Mouse (Mus musculus): ENCODE data around the gene 1700020D05Rik. TPM values are rescaled to one million over a fixed set of nuclear protein-coding genes. Genes with fewer than 3 reads are reported as not detected.

1700020D05Rik gene
- polyA plus RNA-seq, 2 experiments from 2014 or later: 0.33 to 0.51 TPM

Other genes starting within 250 kb of the 1700020D05Rik start
- gene Pacs1, start 230.7 kb downstream of the 1700020D05Rik start, polyA plus RNA-seq (2017; shearing (Covaris generic)): 10 to 100 TPM; 15.7 to 16.3 TPM
- gene Sf3b2, start 208.3 kb downstream of the 1700020D05Rik start, polyA plus RNA-seq (2017; shearing (Covaris generic)): 100 to 1,000 TPM; 299 to 359 TPM
- gene Gal3st3, start 205.5 kb downstream of the 1700020D05Rik start, polyA plus RNA-seq (2017; shearing (Covaris generic)): under 1 TPM in 1 of 2 experiments, not detected in 1; 0.13 TPM
- gene Catsper1, start 168.0 kb downstream of the 1700020D05Rik start, polyA plus RNA-seq (2017; shearing (Covaris generic)): not detected
- gene Cst6, start 154.2 kb downstream of the 1700020D05Rik start, polyA plus RNA-seq (2017; shearing (Covaris generic)): 1 to 10 TPM; 7.8 to 7.9 TPM
- gene Eif1ad, start 137.0 kb downstream of the 1700020D05Rik start, polyA plus RNA-seq (2017; shearing (Covaris generic)): 10 to 100 TPM; 43.7 to 51.9 TPM
- 100 to 1,000 TPM; 291 to 328 TPM for gene Banf1, start 136.6 kb downstream of the 1700020D05Rik start, polyA plus RNA-seq (2017; shearing (Covaris generic))
- 10 to 100 TPM; 16.7 to 34.3 TPM for gene Sart1, start 115.1 kb downstream of the 1700020D05Rik start, polyA plus RNA-seq (2017; shearing (Covaris generic))
- gene Tsga10ip, start 101.3 kb downstream of the 1700020D05Rik start, polyA plus RNA-seq (2017; shearing (Covaris generic)): not detected
- gene Drap1, start 78.8 kb downstream of the 1700020D05Rik start, polyA plus RNA-seq (2017; shearing (Covaris generic)): 10 to 100 TPM; 50.3 to 53.6 TPM
- gene AI837181, start 78.6 kb downstream of the 1700020D05Rik start, polyA plus RNA-seq (2017; shearing (Covaris generic)): 10 to 100 TPM; 17.6 to 18.6 TPM
- gene Fosl1, start 56.2 kb downstream of the 1700020D05Rik start, polyA plus RNA-seq (2017; shearing (Covaris generic)): not detected
- gene Ccdc85b, start 45.9 kb downstream of the 1700020D05Rik start, polyA plus RNA-seq (2017; shearing (Covaris generic)): 1 to 10 TPM; 1.1 to 1.2 TPM
- gene Fibp, start 43.2 kb downstream of the 1700020D05Rik start, polyA plus RNA-seq (2017; shearing (Covaris generic)): 10 to 100 TPM; 65.0 to 84.0 TPM
- gene Ctsw, start 35.3 kb downstream of the 1700020D05Rik start, polyA plus RNA-seq (2017; shearing (Covaris generic)): 100 to 1,000 TPM; 175 to 215 TPM
- 1 to 10 TPM; 1.5 to 1.9 TPM for gene Efemp2, start 29.8 kb downstream of the 1700020D05Rik start, polyA plus RNA-seq (2017; shearing (Covaris generic))
- gene Mus81, start 15.4 kb downstream of the 1700020D05Rik start, polyA plus RNA-seq (2017; shearing (Covaris generic)): 10 to 100 TPM; 34.3 to 39.7 TPM
- 1,000 to 10,000 TPM; 2,749 to 2,812 TPM for gene Cfl1, start 13.3 kb downstream of the 1700020D05Rik start, polyA plus RNA-seq (2017; shearing (Covaris generic))
- 10 to 100 TPM; 16.3 to 18.4 TPM for gene Snx32, start 6.8 kb upstream of the 1700020D05Rik start, polyA plus RNA-seq (2017; shearing (Covaris generic))
- not detected for gene Ovol1, start 56.9 kb upstream of the 1700020D05Rik start, polyA plus RNA-seq (2017; shearing (Covaris generic))
- 1 to 10 TPM; 5.1 to 8.6 TPM for gene Ap5b1, start 64.2 kb upstream of the 1700020D05Rik start, polyA plus RNA-seq (2017; shearing (Covaris generic))
- gene Rnaseh2c, start 98.1 kb upstream of the 1700020D05Rik start, polyA plus RNA-seq (2017; shearing (Covaris generic)): 10 to 100 TPM; 65.1 to 70.2 TPM
- 10 to 100 TPM; 21.9 to 37.3 TPM for gene Kat5, start 106.5 kb upstream of the 1700020D05Rik start, polyA plus RNA-seq (2017; shearing (Covaris generic))
- gene Rela, start 133.7 kb upstream of the 1700020D05Rik start, polyA plus RNA-seq (2017; shearing (Covaris generic)): 100 to 1,000 TPM in 1 of 2 experiments, 10 to 100 TPM in 1; 96.1 to 107 TPM
- 10 to 100 TPM; 22.3 to 22.4 TPM for gene Sipa1, start 159.9 kb upstream of the 1700020D05Rik start, polyA plus RNA-seq (2017; shearing (Covaris generic))
- 1 to 10 TPM; 7.8 to 9.2 TPM for gene Map3k11, start 185.0 kb upstream of the 1700020D05Rik start, polyA plus RNA-seq (2017; shearing (Covaris generic))
- 10 to 100 TPM; 20.6 to 21.7 TPM for gene Pcnx3, start 185.1 kb upstream of the 1700020D05Rik start, polyA plus RNA-seq (2017; shearing (Covaris generic))
- gene Kcnk7, start 200.6 kb upstream of the 1700020D05Rik start, polyA plus RNA-seq (2017; shearing (Covaris generic)): 1 to 10 TPM; 1.5 to 2.8 TPM
- 10 to 100 TPM; 16.5 to 26.4 TPM for gene Ehbp1l1, start 222.5 kb upstream of the 1700020D05Rik start, polyA plus RNA-seq (2017; shearing (Covaris generic))
- 10 to 100 TPM; 20.1 to 44.7 TPM for gene Fam89b, start 225.9 kb upstream of the 1700020D05Rik start, polyA plus RNA-seq (2017; shearing (Covaris generic))
- not detected for gene Ltbp3, start 237.1 kb upstream of the 1700020D05Rik start, polyA plus RNA-seq (2017; shearing (Covaris generic))